Mouse (Mus musculus): ENCODE data around the gene Kifc5b.
"Not testable (repeated sequence)": the region's sequence is repeated elsewhere in the genome, so short reads cannot be mapped to it uniquely, and the experiment has no call there.

Kifc5b gene

GRCm38 (mm10) chr17:26969257-26969656 is 52.4 kb downstream of the Kifc5b start:
- in situ Hi-C loops (cut with MseI, MboI) = no loop called here

- in situ Hi-C loops (cut with MseI, MboI) = no loop called here
These were observed 53.3 kb downstream of the Kifc5b start for GRCm38 (mm10) chr17:26970221-26970620.

GRCm38 (mm10) chr17:26971247-26971905 is 54.5 kb downstream of the Kifc5b start:
- in situ Hi-C loops (cut with MseI, MboI) = no loop called here

- in situ Hi-C loops (cut with MseI, MboI) = no loop called here
These were observed 55.2 kb downstream of the Kifc5b start for GRCm38 (mm10) chr17:26972107-26972506.

- in situ Hi-C loops (cut with MseI, MboI) = no loop called here
These were observed 56.0 kb downstream of the Kifc5b start, which contains the start of gene Zbtb9 for GRCm38 (mm10) chr17:26972703-26973574. Gene Zbtb9 (plus strand): TSS chr17:26973167.

- in situ Hi-C loops (cut with MseI, MboI) = no loop called here
These were observed 57.7 kb downstream of the Kifc5b start for GRCm38 (mm10) chr17:26974547-26974946.

GRCm38 (mm10) chr17:26975415-26975814 is 58.5 kb downstream of the Kifc5b start:
- in situ Hi-C loops (cut with MseI, MboI) = no loop called here

- in situ Hi-C loops (cut with MseI, MboI) = not testable (repeated sequence)
These were observed 60.5 kb downstream of the Kifc5b start for GRCm38 (mm10) chr17:26977354-26977753.

GRCm38 (mm10) chr17:26979426-26979825 is 62.5 kb downstream of the Kifc5b start:
- in situ Hi-C loops (cut with MseI, MboI) = no loop called here

- in situ Hi-C loops (cut with MseI, MboI) = no loop called here
These were observed 64.2 kb downstream of the Kifc5b start for GRCm38 (mm10) chr17:26981050-26981449.
